Mouse (Mus musculus) retina, postnatal 7 days (tissue): ENCODE measurements around the gene Slc39a11.

ENCODE experiments used
- DNase-seq: peaks from one replicate; pipeline ENCODE4 v3.0.0-alpha.2; 2012; ENCODE audit warnings: low read depth, low spot score

Gene Slc39a11

DNA sequence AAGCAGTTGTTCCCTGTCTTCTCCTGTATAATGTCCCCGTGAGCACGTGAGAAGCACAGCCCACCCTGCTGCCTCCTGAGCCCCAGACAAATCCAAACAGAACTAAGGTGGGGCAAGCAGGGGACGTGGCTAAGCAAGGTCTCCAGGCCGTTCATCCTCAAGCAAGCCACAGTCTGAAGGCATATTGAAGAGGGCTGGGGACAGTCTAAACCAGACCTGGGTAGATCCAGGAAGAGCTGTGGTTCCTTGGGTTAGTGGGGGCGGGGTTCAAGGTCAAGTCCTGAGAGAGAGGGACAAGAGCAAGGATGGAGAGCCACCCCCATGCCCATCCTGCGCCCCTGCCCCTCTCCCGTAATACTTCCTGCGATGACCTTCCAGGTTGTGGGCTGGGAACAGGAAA, 452.3 kb downstream of the Slc39a11 start:
- no peak for DNase-seq

DNA sequence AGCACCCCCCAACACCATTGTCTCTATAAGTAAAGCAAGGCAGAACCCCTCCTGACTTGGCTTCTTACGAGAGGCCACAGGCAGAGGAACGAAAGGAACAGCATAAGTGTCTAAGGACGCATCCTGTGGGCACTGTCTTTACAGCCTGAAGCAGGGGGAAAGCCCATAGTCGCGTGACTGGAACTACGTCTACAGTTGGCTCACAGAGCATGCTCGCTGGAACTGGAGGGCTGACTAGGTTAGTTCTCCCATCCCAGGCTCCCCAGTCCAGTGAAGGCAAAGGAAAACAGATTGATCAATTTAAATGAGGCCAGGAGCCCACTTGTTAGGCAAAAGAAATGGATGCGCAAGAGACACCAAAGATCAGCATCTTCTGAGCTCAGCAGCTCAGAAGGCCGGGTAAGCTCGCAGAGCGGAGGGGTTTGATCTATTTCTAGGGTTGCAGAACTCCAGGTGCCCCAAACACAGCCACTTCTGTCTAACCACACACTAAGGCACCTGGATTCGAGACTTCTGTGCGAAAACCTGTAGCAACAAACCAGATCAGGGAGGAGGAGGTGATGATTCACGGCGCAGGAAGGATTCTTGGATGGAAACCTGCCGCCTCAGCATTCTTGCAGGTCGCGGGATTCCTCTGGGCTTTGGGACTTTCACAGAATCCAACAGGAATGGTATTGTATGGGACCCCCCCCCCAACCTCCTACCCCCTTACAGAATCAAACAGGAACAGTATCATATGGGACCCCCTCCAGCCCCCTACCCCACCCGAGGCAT, 453.5 kb downstream of the Slc39a11 start:
- no peak for DNase-seq
